Mouse (Mus musculus) bone marrow macrophage, adult 2 months (primary cell): ENCODE measurements around the gene Klf4.

Experiments
- CTCF ChIP-seq: IDR thresholded peaks from 2 replicates; pipeline ENCODE4 v1.5.1; 2012; ENCODE audit warnings: low read depth, mild to moderate bottlenecking, low read length, moderate library complexity
- POLR2A ChIP-seq: IDR thresholded peaks from 2 replicates; pipeline ENCODE4 v1.6.1; 2012; ENCODE audit warnings: mild to moderate bottlenecking, low read depth, low read length, borderline replicate concordance

GRCm38 (mm10) chr4:55541221-55541620 lies 9.0 kb upstream of the Klf4 start:
- TF ChIP-seq CTCF (no peak), POLR2A (no peak)
